Mouse (Mus musculus) brain, embryonic 14.5 days (tissue): ENCODE measurements around the gene Hk2. TPM values are rescaled to one million over a fixed set of nuclear protein-coding genes. Genes with fewer than 3 reads are reported as not detected.

ENCODE experiments used
- DNase-seq: peaks from one replicate; pipeline ENCODE4 v3.0.0-alpha.2; 2011; ENCODE audit warnings: low read depth
- CTCF ChIP-seq: fragments of 200-500 bp; IDR thresholded peaks from 2 replicates; pipeline ENCODE4 v1.5.1; 2012; ENCODE audit warnings: inconsistent platforms, mild to moderate bottlenecking, moderate library complexity, borderline replicate concordance; ENCODE audit not compliant: insufficient read depth, insufficient read length; ENCODE audit errors: extremely low read depth
- POLR2A ChIP-seq: fragments of 200-500 bp; IDR thresholded peaks from 2 replicates; pipeline ENCODE4 v1.6.1; 2012; ENCODE audit warnings: mild to moderate bottlenecking, inconsistent platforms, borderline replicate concordance; ENCODE audit not compliant: poor library complexity, insufficient read depth, insufficient read length, severe bottlenecking; ENCODE audit errors: extremely low read depth
- polyA plus RNA-seq: library from polyadenylated mRNA; depleted of rRNA; stranded (reverse); fragments of >200 nt; gene quantifications from 2 replicates; pipeline ENCODE4 v1.2.3, GENCODE M21; 2012; rRNA removed

The Hk2 gene
- polyA plus RNA-seq: 3.6 and 4.7 TPM in 2 replicates

DNA sequence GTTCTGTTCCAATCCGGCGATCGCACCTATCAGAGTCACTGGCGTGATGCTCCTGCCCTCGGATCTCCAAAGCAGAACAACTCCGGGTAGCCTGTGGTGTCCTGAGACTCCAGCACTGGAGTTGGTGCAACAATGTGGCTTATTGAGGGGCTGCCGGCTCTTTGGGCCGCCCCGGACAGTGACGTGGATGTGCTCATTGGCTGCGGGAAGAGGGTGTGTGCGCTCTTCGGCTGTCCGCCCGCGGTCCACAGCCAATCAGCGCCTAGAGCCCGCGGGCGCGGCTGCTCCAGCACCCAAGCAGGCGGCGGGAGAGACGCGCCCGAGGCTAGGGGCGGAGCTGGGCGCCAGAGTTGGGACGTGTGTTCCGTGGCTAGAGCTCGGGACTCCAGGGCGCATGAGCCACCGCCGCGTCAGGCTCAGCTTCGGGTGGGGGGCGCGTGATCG is at the start of gene Hk2:
Gene Hk2 (minus strand): TSS at position 134 of the 444 bp plus-strand sequence.
- peak; percentile 97 for DNase-seq
- 0 out of 2 replicates have a peak, but pooled peaks have one; percentile 16 for TF ChIP-seq POLR2A
- no peak for TF ChIP-seq CTCF

DNA sequence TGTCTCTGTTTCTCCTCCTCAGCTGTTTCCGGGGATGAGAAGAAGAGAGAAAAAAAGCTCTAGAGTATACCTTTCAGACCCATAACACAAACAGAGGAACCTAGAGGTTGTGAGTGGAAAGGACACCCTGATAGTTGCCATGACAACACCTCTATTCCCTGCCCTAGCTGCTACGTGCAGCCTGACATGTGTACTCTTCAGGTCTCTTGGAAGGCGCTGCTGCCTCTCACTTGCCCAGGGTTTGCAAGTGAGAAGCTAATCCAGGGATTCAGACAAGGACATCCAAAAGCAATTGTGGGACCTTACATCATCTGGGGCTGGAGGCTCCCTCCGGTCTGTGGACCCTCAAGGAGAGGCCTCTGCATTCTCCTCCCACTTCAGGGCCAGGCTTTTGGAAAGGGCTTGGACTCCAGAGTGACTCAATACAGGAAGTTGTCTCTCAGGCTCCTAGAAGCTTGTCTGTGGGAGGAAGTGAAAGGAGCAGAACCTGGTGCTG is 47.6 kb upstream of the Hk2 start:
- DNase-seq: peak; percentile 18
- no peak for TF ChIP-seq POLR2A
- no peak for TF ChIP-seq CTCF

DNA sequence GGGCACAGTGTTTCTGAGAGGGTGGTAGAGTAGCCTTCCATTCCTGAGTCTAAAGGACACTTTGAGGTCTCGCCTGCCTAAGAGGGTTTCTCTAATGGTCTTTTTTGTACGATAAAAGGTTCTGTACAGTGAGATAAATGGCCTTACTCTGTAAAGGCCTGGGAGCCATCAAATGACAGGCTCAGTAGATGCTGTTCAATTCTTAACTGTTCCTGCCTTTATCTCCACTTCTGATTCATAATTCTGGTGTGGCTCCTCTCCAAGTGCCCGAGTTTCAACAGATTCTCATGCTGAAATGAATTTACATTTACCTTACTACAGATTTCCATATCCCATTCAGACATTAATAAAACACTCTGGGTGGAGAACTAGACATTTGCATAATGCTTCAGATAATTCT is 46.5 kb upstream of the Hk2 start:
- no peak for TF ChIP-seq POLR2A
- TF ChIP-seq CTCF: no peak
- DNase-seq: peak; percentile 6

DNA sequence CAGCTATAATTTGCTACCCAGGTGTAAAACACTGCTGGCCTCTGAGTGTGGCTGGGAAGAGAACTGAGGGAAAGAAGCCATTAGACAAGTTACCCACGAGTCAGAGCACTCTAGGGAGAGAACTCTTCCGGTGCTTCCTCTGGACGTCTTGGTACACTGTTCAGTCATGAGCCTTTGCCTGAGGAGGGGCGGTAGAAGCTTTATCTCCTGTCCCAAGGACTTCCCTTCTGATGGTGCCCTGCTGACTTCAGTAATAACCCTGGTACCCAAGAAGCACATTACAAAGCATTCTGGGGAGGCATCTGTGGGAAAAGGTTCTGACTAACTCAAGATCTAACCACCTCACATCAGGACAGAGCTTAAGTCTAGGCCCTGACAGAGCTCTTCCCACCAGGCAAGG is 40.6 kb upstream of the Hk2 start:
- no peak for TF ChIP-seq CTCF
- TF ChIP-seq POLR2A: no peak
- DNase-seq: no peak

DNA sequence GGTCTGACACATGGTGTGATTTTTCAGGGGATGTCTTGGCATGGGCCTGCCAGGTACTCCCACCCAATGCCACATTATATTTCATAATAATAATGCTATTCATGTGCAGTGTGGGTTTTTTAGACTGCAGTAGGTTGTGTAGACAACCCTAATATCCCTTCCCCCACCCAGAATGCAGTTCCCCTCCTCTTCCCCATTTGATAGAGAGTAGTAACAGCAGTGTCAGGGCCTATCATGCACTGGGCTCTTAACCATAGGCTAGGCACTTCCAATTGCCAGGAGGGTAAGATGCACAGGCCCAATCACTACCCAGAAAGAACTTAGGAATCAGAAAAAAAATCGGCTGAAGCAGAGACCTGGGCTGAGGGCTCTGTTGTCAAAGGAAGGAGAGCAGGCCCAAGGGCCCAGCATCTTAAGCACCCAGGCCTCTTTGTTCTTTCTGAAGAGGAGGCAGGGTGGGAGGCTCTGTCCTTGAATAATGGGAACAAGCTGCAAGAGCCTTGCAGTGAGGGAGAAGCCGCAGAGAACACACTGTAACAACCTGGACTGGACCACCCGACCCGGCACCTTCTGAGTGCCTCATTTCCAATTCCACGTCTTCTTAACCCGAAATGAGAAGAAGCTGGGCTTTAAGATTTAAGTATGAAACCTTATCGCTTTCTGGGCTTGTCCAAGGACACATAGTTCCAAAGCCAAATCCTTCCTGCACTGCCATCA is 33.9 kb upstream of the Hk2 start:
- DNase-seq: no peak
- no peak for TF ChIP-seq POLR2A
- TF ChIP-seq CTCF: no peak

DNA sequence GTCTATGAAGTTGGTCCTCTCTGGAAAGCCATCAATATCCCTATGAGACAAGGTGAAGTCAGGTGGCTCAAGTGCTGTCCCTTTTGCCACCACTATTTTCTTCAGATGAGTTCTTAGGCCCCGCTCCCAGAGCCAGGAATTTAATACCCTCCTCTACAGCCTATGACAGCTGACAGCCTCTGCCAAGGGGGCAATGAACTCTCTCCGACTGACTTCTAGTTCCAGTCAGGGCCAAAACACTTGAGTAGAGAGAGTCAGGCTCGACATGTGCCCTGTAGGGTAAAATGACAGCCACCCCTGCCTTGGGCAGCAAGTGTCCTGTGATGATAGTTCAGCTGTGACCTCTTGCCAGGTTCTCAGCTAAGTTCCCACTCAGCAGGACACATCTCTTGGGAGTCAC is 32.7 kb upstream of the Hk2 start:
- no peak for DNase-seq
- TF ChIP-seq CTCF (no peak), POLR2A (no peak)

DNA sequence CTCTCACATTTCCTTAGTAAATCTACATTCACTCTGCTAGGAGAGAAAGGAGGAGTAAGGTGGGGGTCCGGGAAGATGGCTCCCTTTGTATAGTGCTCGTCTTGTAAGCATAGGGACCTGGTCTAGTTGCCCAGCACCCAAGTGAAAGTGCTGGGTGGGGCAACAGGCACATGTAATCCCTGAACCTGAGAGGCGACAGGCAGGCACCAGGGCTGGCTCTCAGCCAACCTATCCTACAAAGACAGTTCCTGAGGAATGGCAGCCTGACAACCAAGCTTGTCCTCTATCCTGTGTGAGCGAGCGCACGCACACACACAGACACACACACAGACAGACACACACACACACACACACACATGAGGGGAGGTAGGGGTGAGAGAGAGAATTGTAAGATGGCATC is 32.2 kb upstream of the Hk2 start:
- no peak for TF ChIP-seq CTCF
- no peak for TF ChIP-seq POLR2A
- peak; percentile 17 for DNase-seq

DNA sequence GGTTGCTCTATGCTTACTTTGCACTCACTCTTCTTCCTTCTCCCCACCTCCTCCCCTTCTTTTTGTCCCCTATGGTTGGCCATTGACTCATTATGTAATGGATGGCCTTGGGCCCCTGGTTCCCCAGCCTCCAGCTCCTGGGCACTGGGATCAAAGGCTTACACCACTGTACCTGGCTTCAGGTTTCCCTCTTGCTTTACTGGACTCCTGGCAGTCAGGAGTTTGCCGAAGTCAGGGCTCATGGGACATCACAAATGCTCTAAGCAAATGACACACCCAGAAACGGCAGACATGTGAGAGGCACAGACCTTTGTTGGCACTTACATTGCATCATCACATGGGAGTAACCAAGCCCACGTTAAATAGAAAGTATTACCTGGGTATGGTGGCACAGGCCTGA is 31.6 kb upstream of the Hk2 start:
- no peak for TF ChIP-seq CTCF
- TF ChIP-seq POLR2A: no peak
- DNase-seq: no peak

DNA sequence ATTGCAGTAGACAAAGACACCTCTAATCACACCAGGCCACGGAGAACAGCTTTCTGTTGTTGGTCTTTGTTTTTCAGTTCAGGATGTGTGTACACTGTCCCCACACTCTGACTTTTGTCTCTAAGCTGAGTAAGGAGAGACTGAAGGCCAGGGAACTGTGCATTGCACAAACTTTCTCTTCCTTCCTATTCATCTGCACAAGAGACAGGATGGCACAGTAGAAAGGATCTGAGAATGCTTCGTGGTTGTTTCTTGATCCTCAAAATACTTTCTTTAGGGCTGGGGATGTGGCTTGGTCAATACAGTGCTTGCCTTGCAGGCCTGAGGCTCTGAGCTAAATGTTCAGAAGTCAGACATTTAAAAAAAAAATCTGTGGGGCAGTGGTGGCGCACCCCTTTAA is 30.7 kb upstream of the Hk2 start:
- TF ChIP-seq POLR2A: no peak
- no peak for TF ChIP-seq CTCF
- no peak for DNase-seq

DNA sequence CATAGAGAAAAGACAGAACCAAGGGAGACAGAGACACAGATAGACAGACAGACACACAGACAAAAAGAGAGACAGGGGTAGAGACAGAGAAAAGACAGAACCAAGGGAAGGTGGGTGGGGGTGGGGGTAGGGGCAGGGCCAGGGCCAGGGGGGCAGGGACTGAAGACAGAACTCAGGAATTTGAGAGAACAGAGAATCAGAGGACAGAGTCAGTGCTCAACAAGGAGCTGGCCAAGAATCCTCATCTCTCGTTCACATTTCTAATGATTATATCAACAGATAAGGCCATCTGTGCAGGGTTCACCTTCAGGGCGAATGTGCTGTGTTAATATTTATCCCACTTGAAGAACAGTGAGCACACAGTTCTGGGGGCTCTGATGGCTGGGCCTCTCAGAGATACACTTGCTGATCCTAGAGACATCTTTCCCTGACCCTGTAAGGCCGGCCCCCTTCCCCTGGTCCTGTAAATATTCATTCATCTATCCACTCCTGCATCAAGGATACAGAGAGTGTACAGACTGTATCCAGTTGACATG is 24.0 kb upstream of the Hk2 start:
- TF ChIP-seq POLR2A (no peak), CTCF (no peak)
- no peak for DNase-seq

DNA sequence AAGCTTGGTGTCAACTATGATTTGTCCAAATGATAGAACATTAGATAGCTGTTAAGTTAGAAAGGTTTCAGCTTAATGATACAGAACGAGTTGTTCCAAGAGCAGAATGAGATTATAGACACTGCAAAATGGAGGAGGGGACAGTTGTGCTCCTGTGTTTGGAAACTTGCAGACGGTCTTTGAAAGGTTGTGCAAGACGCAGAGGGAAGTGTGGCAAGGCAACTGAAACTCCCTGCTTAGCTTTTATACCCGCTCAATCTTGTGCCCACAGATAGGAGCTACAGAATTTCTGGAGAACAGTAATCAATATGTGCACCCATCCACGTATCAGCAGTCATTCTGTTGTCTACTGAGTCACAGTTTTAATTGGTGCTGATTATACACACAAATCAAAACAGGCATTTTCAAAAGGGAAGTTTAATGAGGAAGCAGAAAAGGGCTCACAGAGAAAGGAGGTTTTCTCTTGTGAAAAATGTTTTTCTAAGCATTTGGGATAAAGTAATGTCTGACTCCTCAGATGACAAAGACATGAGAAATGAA is 23.1 kb upstream of the Hk2 start:
- DNase-seq: no peak
- TF ChIP-seq POLR2A (no peak), CTCF (no peak)
